Mouse (Mus musculus) gastrocnemius, postnatal 10 days (tissue): ENCODE results near the gene Fbxo22. TPM values are rescaled to one million over a fixed set of nuclear protein-coding genes. Genes with fewer than 3 reads are reported as not detected.
"Not testable (repeated sequence)": the region's sequence is repeated elsewhere in the genome, so short reads cannot be mapped to it uniquely, and the experiment has no call there.

Experiments used
- DNase-seq: peaks from one replicate; pipeline ENCODE4 v3.0.0; 2021; ENCODE audit warnings: mixed read lengths
- long read RNA-seq, 2 experiments: library from polyadenylated mRNA; stranded (forward); transcript quantifications; one replicate each; pipeline ENCODE4 v2.0.0; 2021
- total RNA-seq, 2 experiments: library from RNA; stranded (reverse); gene quantifications; 2 replicates each; pipeline ENCODE4 v1.2.3; 2021

Gene Fbxo22
- 10 to 100 TPM; 20.2 to 21.5 TPM for total RNA-seq
- long read RNA-seq, experiment 1, transcript Fbxo22-201 (7 exons, 2,112 nt): major isoform, 50 of 57 reads
- long read RNA-seq, experiment 1, partial matches to known transcripts: 2 of 57 reads
- long read RNA-seq, experiment 1, other reads (novel, unspliced or antisense): 5 of 57 reads
- long read RNA-seq, experiment 2, transcript Fbxo22-201 (7 exons, 2,112 nt): major isoform, 48 of 53 reads
- long read RNA-seq, experiment 2, partial matches to known transcripts: 2 of 53 reads
- long read RNA-seq, experiment 2, other reads (novel, unspliced or antisense): 3 of 53 reads

- peak; percentile 88 for DNase-seq
Observed at GRCm38 (mm10) chr9:55208790-55209481, at the start of gene Fbxo22. Gene Fbxo22 (plus strand): TSS chr9:55208925.

- no peak for DNase-seq
Observed at GRCm38 (mm10) chr9:55170655-55171412, 37.9 kb upstream of the Fbxo22 start.

GRCm38 (mm10) chr9:55172195-55172685, 36.5 kb upstream of the Fbxo22 start:
- DNase-seq: no peak

- no peak for DNase-seq
Observed at GRCm38 (mm10) chr9:55174235-55174634, 34.5 kb upstream of the Fbxo22 start.

- DNase-seq: no peak
Observed at GRCm38 (mm10) chr9:55195876-55196275, 12.8 kb upstream of the Fbxo22 start.

GRCm38 (mm10) chr9:55198260-55198659, 10.5 kb upstream of the Fbxo22 start:
- DNase-seq: no peak

- DNase-seq: no peak
Observed at GRCm38 (mm10) chr9:55199348-55199747, 9.4 kb upstream of the Fbxo22 start.

GRCm38 (mm10) chr9:55208458-55208789, 301 bp upstream of the Fbxo22 start:
- no peak for DNase-seq

GRCm38 (mm10) chr9:55211611-55212010, 2.9 kb downstream of the Fbxo22 start:
- no peak for DNase-seq

- DNase-seq: no peak
Observed at GRCm38 (mm10) chr9:55213396-55213795, 4.7 kb downstream of the Fbxo22 start.

GRCm38 (mm10) chr9:55215056-55215455, 6.3 kb downstream of the Fbxo22 start:
- no peak for DNase-seq

- DNase-seq: no peak
Observed at GRCm38 (mm10) chr9:55215648-55216047, 6.9 kb downstream of the Fbxo22 start.

GRCm38 (mm10) chr9:55216078-55216477, 7.4 kb downstream of the Fbxo22 start:
- no peak for DNase-seq

- no peak for DNase-seq
Observed at GRCm38 (mm10) chr9:55217381-55217780, 8.7 kb downstream of the Fbxo22 start.

GRCm38 (mm10) chr9:55225165-55225737, 16.5 kb downstream of the Fbxo22 start:
- DNase-seq: no peak

GRCm38 (mm10) chr9:55226251-55226650, 17.5 kb downstream of the Fbxo22 start:
- no peak for DNase-seq

GRCm38 (mm10) chr9:55228149-55228548, 19.4 kb downstream of the Fbxo22 start:
- DNase-seq: no peak

- DNase-seq: no peak
Observed at GRCm38 (mm10) chr9:55229010-55229409, 20.3 kb downstream of the Fbxo22 start.

- DNase-seq: no peak
Observed at GRCm38 (mm10) chr9:55231544-55231943, 22.8 kb downstream of the Fbxo22 start.

- DNase-seq: no peak
Observed at GRCm38 (mm10) chr9:55232110-55232509, 23.4 kb downstream of the Fbxo22 start.

GRCm38 (mm10) chr9:55232586-55232985, 23.9 kb downstream of the Fbxo22 start:
- DNase-seq: no peak

- not testable (repeated sequence) for DNase-seq
Observed at GRCm38 (mm10) chr9:55233076-55233475, 24.4 kb downstream of the Fbxo22 start.
